Mouse (Mus musculus): ENCODE results near the gene Pacs2. TPM values are rescaled to one million over a fixed set of nuclear protein-coding genes. Genes with fewer than 3 reads are reported as not detected.
A peak's percentile ranks its signal among the peaks of the same experiment; 100 is the strongest.

Pacs2 gene
- total RNA-seq, 1 experiment = 17.2 TPM

DNA sequence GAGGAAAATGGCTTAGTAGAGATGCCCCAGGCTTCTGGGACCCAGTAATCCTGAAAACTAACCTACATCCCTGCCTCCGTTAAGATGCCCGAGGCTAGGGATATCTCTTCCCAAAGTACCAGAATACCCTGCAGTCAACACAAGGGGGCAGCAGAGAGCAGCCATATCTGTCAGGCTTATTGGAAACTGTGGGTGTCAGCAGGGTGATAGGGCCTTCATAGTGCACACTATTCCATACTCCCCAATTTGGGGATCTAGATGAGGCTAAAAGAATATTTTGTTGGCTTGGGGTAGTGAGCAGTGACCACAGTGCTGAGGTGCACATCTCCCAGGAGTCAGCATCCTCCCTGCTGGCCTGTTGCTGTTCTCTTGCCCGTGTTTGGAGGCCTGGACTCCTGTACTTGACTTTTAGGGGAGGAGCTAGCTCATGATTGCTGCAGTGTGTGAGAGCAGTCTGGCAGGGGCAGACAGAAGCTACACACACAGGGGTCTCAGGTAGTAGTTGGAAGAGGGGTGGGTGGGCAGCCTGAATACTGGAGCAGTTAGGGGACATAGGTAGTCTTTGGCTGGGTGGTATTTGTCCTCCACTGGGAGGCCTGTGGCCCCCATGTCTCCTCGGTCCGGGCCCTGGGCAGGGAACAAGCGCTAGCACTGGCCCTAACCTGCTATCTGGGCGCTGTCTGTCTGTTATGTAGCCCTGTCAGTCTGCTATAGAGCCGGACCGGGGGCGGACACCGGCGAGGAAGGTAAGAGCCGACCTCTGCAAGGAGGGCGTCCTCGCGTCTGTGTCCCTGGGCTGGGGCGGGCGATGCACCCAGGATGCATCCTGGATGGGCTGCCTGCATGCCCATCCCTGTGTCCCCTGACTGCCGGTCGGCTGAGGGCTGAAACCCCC, 105.5 kb downstream of the Pacs2 start:
- no peaks in the 10 kb centered on the region for H3K9me3 ChIP-seq (ENCODE audit: control insufficient read depth, insufficient read depth, low read depth, low read length)
- peaks cover 3 to 4% of the 10 kb centered on the region in 2 experiments for H3K4me1 ChIP-seq (ENCODE audit: control insufficient read depth in 2 of 2, insufficient read depth in 2 of 2, low read length in 2 of 2, poor library complexity in 1 of 2)
- no peak overlapping the region for H3K9ac ChIP-seq (ENCODE audit: insufficient read depth, low read depth, low read length, poor library complexity, severe bottlenecking)
- DNase-seq (ENCODE audit: low read depth, low spot score) = peak; percentile 74
- H3K36me3 ChIP-seq (ENCODE audit: control insufficient read depth, insufficient read depth, low read length, poor library complexity, severe bottlenecking) = peaks cover 79% of the 10 kb centered on the region
- H3K4me3 ChIP-seq (ENCODE audit: insufficient read depth in 1 of 2, low read depth in 1 of 2, low read length in 2 of 2, poor library complexity in 1 of 2, severe bottlenecking in 1 of 2) = no peak overlapping the region
- in situ Hi-C loops (cut with MboI; ENCODE audit: low sequenced_read_pairs in 2 of 2, unreplicated experiment in 2 of 2) = no loop called here
- TF ChIP-seq MAFK (IDR thresholded peaks at IDR 0.05; ENCODE audit: insufficient read depth, low read depth, low read length) (no peak), ZC3H11A (IDR thresholded peaks at IDR 0.05; ENCODE audit: borderline replicate concordance, low read depth, low read length) (no peak), CHD2 (IDR thresholded peaks at IDR 0.05; ENCODE audit: low read depth, low read length) (no peak), ZNF384 (IDR thresholded peaks at IDR 0.05; ENCODE audit: low read depth, low read length) (no peak), HCFC1 (IDR thresholded peaks at IDR 0.05; ENCODE audit: borderline replicate concordance, insufficient read depth, low read length) (no peak)
- no peak overlapping the region; the same call in 1 of the 2 replicates for H3K27ac ChIP-seq (ENCODE audit: insufficient read depth, low read depth, low read length, poor library complexity, severe bottlenecking)

Other genes with a start within 250 kb of the Pacs2 start
- 22.8 and 25.2 TPM in 2 replicates for gene Ahnak2, start 211.9 kb upstream of the Pacs2 start, total RNA-seq (2012; rRNA removed)
- gene Clba1, start 205.6 kb upstream of the Pacs2 start, total RNA-seq (2012; rRNA removed) = 3.1 and 5.0 TPM in 2 replicates
- gene Cdca4, start 185.1 kb upstream of the Pacs2 start, total RNA-seq (2012; rRNA removed) = 74.8 and 78.2 TPM in 2 replicates
- gene Gpr132, start 146.3 kb upstream of the Pacs2 start, total RNA-seq (2012; rRNA removed) = 0.36 and 0.48 TPM in 2 replicates
- gene Jag2, start 84.7 kb upstream of the Pacs2 start, total RNA-seq (2012; rRNA removed) = 54.1 and 129 TPM in 2 replicates
- 21.9 and 28.1 TPM in 2 replicates for gene Nudt14, start 72.4 kb upstream of the Pacs2 start, total RNA-seq (2012; rRNA removed)
- 13.4 and 15.2 TPM in 2 replicates for gene Btbd6, start 38.0 kb upstream of the Pacs2 start, total RNA-seq (2012; rRNA removed)
- 56.4 and 63.4 TPM in 2 replicates for gene Brf1, start 13.8 kb upstream of the Pacs2 start, total RNA-seq (2012; rRNA removed)
- 0.22 and 0.79 TPM in 2 replicates for gene Tex22, start 60.0 kb downstream of the Pacs2 start, total RNA-seq (2012; rRNA removed)
- 30.3 and 49.7 TPM in 2 replicates for gene Mta1, start 83.8 kb downstream of the Pacs2 start, total RNA-seq (2012; rRNA removed)
- 54.6 and 62.2 TPM in 2 replicates for gene Crip2, start 125.7 kb downstream of the Pacs2 start, total RNA-seq (2012; rRNA removed)
- gene Crip1, start 131.8 kb downstream of the Pacs2 start, total RNA-seq (2012; rRNA removed) = 173 and 210 TPM in 2 replicates
- 30.3 and 48.0 TPM in 2 replicates for gene Tedc1, start 141.9 kb downstream of the Pacs2 start, total RNA-seq (2012; rRNA removed)
- gene Tmem121, start 171.4 kb downstream of the Pacs2 start, total RNA-seq (2012; rRNA removed) = 12.5 and 20.3 TPM in 2 replicates